Mouse (Mus musculus): ENCODE data around the gene Primpol.

DNA sequence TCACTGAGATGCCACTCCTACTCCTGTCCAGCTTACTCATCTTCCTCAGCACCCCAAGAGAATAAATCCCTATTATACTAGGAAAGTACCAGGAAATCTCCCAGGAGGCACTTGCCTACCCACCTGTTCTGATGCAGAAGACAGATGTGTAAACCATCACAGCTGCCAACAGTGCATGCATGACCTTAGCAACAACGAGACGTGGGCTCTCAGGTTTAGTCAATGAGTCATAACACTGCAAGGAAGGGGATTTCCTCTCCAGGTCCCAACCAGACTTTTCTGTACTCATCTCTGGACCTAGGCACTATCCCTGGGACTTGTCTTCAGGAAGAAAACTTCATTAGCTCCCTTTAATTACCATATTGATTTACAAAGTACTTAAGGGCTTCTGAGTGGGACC lies 38.9 kb upstream of the Primpol start:
- no peak for TF ChIP-seq POLR2A (IDR thresholded peaks at IDR 0.05; ENCODE audit: extremely low read depth, insufficient read depth, low read length)
- TF ChIP-seq CTCF (IDR thresholded peaks at IDR 0.05; ENCODE audit: low read depth, low read length): no peak
